Mouse (Mus musculus) spleen, embryonic (tissue): ENCODE results near the gene Chchd6.

Experiments used
- CTCF ChIA-PET: fragments of 350-600 bp; sonication (Branson Sonifier 250); formaldehyde crosslinking; loops from one replicate; lab custom pipeline; 2022; lab: Charles Lee

Chchd6 gene

DNA sequence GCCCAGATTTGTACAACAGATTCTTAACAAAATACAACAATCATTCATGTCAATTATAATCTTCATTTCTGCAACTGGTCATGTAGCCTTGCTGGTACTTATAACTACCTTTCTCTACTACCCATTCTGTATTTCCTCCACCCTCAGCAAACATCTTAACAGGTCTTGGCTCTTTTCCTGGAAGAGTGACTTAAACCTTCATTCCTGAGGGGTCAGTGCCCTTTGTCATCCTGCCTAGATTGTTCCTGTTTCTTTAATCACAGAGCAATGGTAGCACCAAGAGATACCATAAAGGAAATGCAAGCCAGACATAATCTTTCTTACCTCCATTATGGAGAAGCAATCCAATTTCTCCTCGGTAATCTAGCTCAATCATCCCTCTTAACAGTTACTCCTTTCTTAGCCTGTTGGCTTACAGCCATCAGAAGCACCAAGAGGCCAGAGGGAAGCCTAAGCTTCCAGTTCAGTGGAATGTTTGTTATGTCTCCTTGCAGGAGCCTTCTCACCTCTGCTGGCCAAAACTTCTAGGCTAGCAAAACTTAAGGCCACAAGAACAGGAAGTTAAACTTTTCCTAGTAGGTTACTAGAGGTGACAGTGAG, 59.7 kb downstream of the Chchd6 start:
- CTCF ChIA-PET, result no interaction called here

DNA sequence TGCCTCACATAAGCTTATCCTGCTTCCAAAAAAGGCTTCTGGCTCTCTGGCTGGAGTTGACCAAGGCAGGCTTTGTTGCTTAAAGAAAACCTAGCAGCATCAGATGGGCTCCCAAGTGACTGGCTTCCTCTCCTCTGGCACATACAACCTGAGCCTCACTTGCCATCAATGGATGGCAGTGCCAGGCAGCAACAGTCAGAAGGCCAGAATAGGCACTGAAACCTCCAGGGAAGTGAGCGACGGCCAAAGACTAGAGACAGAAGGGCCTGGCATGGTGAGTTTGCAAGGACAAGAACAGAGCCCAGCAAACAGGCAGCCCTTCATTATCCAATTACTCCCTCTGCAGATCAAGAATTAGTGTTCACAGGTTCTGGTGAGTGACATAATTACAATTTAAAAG, 70.7 kb downstream of the Chchd6 start:
- CTCF ChIA-PET, result no interaction called here

DNA sequence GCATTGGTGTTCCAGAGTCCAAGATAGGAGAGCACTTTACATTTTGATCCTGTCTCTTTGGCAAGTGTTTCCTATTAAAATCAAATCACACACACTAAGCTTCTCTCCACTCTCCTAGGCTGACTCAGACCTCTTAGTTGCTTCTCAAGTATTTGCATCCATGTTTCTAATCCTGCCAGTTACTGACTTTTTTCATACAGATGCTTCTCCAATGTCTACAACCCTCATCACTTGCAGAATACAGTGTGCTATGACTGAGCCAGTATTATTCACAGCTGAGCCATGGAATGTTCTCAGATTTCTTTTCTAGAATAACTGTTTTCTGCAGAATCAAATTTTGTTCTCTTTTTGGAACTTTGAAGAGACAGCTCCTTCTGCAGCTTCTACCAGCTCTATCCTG, 85.3 kb downstream of the Chchd6 start:
- CTCF ChIA-PET, result no interaction called here

DNA sequence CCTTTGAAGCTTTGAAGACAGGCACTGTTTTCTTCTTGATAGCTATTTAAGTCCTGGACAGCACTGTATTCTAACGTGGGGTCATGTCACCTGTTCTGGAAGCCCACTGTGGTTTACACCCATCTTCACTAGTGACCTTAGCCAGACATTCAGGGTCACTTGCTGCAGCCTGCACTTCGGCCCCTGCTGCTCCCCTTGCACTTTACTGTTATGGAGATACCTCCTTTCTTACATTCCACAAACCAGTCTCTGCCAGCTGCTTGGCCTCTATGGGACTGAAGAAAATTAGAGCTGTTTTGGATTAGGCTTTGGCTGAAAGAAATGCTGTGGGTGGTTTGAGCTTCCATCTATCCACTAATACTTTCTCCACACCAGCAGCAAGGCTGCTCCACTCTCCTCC, 86.7 kb downstream of the Chchd6 start:
- CTCF ChIA-PET, result no interaction called here

DNA sequence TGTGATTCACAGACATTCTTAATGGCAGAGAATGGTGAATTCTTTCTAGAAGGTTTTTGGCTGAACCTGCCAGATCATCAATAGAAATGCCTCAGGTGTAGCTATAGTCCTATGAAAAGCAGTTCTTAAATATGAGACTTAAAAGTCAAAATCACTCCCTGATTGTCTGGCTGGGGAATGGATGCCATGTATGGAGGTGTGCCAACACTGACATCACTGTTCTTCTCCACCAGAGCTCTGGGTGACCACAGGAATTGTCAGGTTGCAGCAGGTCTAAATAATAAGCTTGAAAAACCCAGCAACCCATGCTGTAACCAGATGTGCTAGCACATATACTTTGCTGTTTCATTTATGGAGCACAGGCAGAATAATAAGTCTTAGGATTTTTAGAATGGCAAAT, 87.2 kb downstream of the Chchd6 start:
- CTCF ChIA-PET, result no interaction called here

DNA sequence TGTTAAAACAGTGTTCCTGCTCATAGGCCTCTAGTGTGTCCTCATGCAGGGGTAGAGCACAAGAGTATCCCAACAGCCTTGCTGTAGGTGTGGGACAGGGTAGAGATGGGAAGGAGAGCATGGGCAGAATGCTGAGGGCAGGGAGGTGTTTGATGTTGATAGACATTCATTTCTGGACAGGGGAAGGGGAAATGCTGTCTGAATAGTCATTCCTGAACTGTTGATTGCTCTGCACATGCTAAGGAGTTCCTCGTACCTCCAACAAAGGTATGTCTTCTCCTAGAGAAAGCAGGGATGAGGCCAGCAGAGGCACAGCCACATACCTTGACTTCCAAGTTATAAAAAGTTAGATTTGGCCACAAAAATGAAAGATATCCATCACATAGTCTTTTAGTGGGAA, 95.5 kb downstream of the Chchd6 start:
- CTCF ChIA-PET, result no interaction called here

DNA sequence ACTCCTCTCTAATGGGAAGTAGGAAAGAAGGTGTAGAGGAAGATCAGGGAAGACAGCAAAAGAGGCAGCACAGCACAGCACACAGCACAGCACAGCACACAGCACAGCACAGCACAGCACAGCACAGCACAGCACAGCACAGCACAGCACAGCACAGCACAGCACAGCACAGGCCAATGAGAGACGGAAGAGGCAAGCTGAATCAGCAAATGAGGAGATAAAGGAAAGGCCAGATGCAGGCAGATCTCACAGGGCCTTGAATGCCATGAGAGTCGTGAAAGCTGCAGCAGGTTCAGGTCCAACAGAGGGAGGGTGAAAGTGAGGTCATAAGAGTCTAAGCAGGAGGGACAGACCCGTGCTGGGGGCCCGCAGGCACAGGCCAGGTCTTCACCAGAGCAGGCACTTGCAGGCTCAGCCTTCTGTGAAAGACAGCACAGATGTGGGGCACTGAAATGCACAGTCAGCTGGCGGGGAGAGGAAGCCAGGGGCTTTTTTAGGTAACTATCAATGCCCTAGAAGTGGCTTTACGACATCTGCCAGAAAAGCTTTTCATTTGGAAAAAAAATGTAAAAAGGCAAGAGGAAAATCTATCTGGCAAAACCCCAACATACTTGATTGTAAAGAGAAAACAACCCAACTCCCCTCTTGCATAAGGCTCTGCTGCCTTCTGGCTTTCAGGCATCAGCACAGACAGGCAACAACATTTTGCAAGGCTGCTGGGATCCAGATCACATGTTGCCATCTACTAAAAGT, 96.5 kb downstream of the Chchd6 start:
- CTCF ChIA-PET, result no interaction called here

DNA sequence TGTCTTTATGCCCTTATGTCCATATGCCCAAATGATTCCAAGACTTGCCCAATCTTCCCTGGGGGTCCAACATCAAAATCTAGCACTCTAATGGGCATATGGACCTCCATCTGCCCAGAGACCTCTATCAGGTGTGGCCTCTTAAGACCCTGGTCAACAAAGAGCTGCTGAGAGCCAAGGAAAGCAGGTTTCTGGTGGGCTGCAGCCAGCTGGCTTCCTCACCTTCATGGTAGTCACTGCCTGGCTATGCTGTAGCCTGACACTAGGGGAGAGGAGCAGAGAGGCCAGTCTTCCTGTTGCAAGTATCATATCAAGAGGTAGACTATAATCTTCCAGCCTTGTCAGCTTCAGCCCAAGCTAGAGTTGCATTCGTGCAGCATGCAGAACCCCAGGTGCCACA, 98.5 kb downstream of the Chchd6 start:
- CTCF ChIA-PET, result no interaction called here

DNA sequence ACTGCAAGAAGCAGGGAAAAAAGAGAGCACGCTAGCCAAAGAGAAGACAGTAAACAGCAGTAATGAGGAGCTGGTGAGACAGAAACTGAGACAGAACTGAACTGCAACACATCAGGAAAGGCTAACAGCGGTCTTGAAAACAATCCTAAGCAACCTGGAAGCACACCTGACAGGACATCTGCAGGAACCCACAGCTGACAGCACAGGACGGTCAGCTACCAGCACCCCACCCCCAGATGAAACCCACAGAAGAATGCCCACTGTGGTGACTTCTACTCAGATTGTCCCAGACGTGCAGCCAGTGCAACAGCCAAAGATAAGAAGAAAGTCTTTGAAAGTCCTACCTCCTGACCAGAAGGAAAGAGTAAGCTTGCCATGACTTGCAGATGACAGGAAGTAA, 103.1 kb downstream of the Chchd6 start:
- CTCF ChIA-PET, result no interaction called here

DNA sequence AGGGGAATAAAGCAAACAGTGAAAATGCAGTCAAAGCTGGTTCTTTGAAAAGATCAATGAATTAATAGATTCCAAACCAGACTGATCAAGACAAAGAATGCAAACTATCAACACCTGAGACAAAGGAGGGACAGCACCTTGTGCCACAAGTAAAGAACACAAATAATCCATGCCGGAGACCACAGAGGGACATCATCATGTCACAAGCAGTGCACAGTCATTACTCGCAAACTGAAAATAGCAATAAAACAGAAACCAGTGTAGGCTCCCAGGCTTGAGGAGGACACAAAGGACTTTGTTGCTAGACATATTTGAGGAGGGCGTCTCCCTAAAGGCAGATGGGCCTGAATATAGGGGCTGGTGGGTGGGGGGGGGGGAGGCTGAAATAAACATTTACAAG, 105.1 kb downstream of the Chchd6 start:
- CTCF ChIA-PET, result no interaction called here

DNA sequence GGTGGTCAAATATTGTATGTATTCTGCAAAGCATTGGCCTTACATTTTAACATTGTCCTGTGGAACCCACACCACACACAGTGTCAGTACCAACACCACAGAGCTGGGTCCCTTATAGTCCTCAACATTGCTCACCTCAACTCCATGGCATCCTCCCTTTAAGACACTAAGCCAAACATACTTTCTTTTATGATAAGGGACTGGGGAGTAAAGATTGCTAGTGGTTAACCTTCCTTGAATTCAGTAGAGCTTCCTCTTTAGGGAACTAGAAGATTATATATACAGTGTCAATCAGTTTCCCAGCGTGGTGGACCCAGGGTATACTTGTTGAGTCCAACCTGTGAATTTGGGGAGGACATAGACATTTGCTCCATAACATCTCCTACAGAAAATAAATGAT, 105.9 kb downstream of the Chchd6 start:
- CTCF ChIA-PET, result no interaction called here

DNA sequence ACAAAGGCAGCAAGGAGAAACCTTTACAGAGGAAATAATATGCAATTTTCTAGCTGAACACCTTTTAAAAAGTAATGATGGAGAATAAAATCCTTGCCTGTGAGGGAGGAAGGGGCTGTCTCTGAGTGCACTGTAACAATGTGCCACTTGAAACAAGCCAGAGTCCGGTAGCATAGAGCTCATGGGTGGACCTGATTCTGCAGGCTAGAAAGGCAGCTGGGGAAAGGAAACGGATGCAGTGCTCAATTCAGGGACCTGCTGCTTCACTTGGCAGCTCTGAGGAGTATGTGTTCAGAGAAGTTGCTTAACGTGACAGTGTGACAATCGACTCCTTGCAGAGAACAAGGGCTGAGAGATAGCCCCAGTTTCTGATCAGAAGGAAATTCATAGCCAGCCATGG, 109.4 kb downstream of the Chchd6 start:
- CTCF ChIA-PET, result no interaction called here

DNA sequence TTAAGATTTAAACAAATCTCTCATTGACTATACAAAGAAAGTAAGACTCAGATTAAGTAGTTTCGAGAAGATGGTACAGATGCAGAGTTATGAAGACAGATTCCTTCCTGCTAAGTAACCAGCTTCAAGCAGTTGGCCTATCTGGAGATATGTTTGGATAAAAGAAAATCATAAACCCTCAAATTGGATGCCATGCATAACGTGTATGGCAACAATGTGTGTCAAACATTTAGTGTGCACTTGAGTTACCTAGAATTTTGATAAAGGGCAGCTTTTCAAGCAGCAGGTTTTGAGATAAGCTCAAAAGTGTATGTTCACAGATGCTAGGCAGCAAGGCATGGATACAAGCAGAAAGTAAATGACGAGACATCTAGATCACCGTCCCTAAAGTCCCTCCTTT, 114.3 kb downstream of the Chchd6 start:
- CTCF ChIA-PET, result no interaction called here

DNA sequence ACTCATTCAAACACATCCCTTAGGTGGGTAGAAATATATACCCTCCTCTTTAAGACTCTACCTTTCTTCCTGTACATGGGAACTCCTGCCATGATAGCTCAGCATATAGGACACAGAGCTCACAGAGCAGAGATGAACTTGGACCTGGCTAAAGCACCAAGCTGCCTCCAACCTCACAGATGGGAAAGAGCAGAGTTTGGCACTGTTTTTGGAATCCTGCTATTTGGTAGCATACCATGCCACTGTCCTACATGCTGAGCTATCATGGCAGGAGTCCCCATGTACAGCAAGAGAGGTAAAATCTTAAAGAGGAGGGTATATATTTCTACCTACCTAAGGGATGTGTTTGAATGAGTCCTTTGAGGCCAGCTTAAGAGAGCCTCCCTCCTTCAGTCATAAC, 127.5 kb downstream of the Chchd6 start:
- CTCF ChIA-PET, result interaction anchor here (0.7 kb wide), 1 partner anchor 45 kb away, joined by 3 read pairs; no protein-coding TSS in a partner anchor

DNA sequence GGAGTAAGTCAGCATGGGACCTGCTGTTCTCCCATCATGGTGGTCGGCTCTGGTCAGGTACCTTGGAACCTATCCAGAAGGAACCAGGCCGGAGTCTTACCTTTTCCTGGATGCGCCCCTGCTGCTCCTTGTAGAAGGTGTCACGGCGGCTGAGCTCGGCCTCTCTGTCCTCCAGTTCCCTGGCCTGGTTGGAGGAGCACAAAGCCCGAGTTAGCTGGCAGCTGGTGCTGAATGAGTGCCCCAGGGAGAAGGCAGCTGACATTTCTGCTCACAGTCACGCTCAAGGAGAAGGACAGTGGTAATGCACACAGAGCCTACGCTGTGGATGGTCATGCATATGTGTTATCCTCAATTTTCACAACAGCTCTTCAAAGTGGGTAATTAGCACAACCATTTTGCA, 128.2 kb downstream of the Chchd6 start:
- CTCF ChIA-PET, result no interaction called here

DNA sequence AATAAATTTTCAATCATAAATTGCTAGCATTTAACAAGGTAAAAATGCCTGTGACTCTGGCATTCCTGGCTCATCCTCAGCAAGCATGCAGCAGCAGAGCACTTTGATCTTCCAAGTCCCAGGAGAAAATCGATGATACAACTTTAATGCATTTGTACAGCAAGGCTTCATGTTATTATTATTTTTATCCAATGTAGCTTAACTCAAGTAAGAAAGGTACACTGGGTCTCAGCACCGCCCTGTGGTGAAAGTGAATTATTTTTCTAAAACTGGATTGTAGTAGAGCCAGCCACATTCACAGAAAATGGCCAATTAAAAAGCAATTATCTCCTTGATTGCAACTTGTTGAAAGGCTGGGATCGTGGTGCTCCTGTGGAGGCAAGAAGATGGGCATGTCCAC, 128.6 kb downstream of the Chchd6 start:
- CTCF ChIA-PET, result no interaction called here

DNA sequence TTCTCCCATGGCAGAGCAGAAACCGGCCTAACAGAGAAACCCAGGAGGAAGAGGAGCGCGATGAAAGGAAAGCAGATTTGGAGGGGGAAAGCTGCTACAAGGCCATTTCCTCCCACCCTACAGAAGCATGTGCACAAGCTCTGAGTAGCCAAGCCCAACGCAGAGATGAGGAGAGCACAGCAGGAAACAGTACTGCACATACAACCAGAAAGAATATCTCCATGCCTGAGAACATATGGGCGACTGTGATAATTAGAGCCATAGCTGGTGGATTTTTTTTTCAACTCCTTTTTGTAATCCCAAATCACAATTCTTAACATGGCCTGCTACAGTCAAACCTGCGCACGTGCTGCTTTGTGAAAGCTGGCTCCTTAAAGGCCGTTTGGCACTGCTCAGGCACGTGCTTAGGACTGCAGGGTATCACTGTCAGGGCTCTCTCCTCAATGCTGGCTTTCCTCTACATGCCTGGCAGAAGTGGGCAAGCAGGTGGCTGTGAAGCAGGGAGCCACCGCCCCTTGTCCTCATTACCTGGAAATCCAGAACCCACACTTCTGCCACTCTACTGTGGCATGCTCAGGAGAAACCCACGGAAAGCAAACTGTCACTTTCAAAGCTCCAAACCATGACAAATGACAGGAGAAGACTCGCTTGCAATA, 129.3 kb downstream of the Chchd6 start:
- CTCF ChIA-PET, result no interaction called here

DNA sequence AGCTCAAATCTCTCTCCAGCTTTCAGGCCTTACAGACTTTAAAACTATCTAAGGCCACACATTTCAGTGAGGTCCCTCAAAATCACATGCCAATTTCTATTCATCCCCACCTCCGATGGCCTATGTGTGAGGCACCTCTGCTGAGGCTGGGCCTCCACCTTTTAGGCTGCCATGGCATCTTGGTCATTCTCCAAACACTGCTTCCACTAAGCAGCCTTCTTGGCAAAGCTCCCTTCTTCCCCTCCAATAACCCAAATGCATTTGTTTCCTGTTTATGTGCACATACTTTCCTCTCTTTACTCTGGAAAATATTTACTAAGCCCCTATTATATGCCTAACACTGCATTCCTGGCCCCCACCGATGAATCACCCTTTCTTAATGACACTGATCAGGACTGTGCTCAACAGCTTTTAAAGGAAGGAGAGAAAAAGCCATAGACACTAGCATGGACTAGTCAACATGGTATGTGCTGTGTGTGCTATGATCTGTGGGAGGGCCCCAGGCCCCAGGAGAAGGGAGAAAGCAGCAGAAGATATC, 133.2 kb downstream of the Chchd6 start:
- CTCF ChIA-PET, result no interaction called here

DNA sequence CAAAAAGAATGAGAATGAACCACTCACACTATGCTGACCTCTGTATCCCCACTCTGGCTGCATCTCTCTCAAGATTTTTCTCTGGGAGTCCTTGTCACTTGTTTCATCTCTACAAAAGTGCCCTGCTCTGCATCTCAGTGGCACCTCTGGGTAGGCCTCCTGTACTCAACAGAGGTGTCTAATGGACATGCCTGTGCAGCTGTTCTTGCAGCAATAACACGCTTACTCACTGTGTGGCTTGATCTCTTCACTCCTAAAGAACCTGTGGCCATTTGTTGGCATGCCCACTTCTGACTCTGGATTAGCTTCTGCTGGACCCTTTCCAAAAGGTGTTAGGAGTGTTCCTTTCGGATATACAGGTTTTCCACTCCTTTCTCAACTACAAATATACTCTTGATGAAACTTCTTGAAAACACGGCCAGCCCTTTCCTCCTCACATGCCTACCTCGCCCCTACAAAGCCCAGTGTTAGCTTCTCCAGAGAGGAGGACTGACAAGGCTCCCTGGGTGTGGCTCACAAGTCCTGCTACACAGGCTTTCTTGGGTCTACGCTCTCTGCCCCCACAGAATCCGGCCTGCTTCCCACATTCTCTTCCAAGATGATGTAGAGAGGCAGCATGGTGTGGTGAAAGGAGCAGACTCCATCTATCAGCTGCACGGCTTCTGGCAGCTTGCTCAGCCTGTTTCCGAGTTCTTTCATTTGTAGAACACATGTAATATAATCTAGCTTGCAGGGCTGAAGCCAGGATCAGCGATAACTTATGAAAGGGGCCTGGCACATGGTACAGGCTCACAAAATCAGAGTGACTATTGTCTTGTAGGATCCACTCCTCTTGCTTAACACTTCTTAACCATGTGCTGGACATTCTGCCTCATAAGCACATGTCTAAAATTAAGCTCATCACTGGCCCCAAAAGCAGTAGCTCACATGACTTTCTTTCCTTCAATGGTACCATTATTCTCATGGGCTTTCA, 133.9 kb downstream of the Chchd6 start:
- CTCF ChIA-PET, result no interaction called here

DNA sequence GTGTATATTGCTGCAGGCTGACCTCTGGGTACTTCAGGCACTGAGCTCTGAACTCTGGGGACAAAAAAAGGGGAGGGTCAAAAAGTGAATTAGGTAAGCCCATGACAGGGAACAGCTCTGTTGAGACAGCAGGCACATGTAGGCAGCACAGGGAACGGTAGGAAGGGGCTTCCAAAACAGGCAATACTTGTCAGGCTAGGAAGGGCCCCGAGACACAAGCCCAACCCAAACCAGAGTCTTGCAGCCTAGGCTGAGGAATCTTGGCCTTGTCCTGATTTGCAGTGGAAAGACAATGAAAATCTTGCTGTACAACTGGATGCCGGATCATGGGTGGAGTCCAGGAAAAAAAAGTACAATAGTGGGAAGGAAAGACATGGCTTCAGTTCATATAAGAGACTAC, 135.8 kb downstream of the Chchd6 start:
- CTCF ChIA-PET, result no interaction called here

DNA sequence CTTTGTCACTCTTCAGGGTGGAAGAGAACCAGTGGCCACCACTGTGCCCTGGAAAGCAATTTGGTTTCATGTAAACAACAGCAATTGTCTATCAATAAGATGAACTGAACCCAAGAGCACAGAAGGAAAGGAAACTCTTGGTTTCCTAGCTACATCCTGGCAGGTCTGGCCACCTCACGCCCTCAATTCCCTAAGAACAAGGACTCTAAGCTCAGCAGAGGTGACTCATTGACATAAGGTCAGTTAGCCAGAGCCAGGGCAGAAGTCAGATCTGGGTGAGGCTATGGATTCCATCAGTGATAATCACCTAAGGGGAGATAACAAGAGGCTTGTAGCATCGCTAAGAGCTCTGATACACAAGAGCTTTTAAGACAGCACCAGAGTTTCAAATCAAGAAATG, 137.9 kb downstream of the Chchd6 start:
- CTCF ChIA-PET, result no interaction called here
